Mouse (Mus musculus) liver, embryonic 14.5 days (tissue): ENCODE data around the gene Gm49361.

Source experiments
- CTCF ChIP-seq: IDR thresholded peaks from 2 replicates; pipeline ENCODE4 v1.5.1; 2016; ENCODE audit warnings: antibody characterized with exemption, low read depth, control low read depth
- EP300 ChIP-seq: IDR thresholded peaks from 2 replicates; pipeline ENCODE4 v1.6.1; 2016; ENCODE audit warnings: antibody characterized with exemption, low read depth

GRCm38 (mm10) chr14:57701915-57702477 is 43.9 kb downstream of the Gm49361 start:
- TF ChIP-seq CTCF, result no peak
- TF ChIP-seq EP300, result no peak
